19 mouse cellular contexts compared by ENCODE assay signal in the genomic region with DNA sequence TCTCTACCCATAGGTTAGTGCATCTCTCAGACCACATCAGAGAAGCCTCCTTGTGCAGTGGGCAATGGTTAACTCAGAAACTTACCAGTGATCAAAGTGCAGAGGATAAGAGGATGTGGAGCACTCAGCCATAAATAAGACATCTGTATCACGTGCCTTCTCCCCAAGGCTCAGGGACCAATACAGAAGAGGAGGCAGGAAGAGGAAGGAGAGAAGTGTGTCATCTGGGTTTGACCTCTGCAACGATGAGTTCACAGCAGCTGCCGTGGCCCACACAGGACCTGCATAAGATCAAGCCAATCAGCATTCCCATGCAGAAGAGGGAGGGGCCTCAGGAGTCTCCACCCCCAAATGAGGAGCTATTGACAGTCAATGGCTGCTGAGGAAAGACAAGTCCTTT.
DNase-seq lines count a peak whose midpoint lies in the region; ATAC-seq and TF ChIP-seq lines count a peak whose summit lies in the region.
"Had no signal": no experiment of that assay in that cellular context is flagged by ENCODE, and none has a peak within 500 bp of the region (broad histone marks: within the 10 kb centered on the region; RNA-seq: fewer than 3 reads in every experiment).

No protein-coding gene starts in this region.

- no peak overlapping the region for H3K9ac ChIP-seq in intestine, embryonic 15.5 days
- no peak overlapping the region for H3K9ac ChIP-seq in kidney, embryonic 15.5 days
- H3K9ac ChIP-seq in stomach, embryonic 16.5 days (ENCODE audit: low read length), result no peak overlapping the region
- no peak overlapping the region for H3K9ac ChIP-seq in forebrain, postnatal 0 days
- H3K9ac ChIP-seq: forebrain, embryonic 15.5 days; liver, embryonic 12.5 days; lung, embryonic 15.5 days had no signal

- peak; percentile 79 for ATAC-seq in intestine, embryonic 15.5 days
- peak; percentile 75 for ATAC-seq in kidney, embryonic 15.5 days (replicated peaks; ENCODE audit: low FRiP score)
- peak; percentile 33; the same call in 1 of the 2 replicates for ATAC-seq in stomach, embryonic 16.5 days (ENCODE audit: insufficient read depth, low FRiP score)
- ATAC-seq in forebrain, postnatal 0 days, result no peak
- ATAC-seq in megakaryocyte progenitor cell, adult 5-6 weeks (replicated peaks; ENCODE audit: poor library complexity), result no peak
- ATAC-seq: forebrain, embryonic 15.5 days; liver, embryonic 12.5 days; midbrain, embryonic 16.5 days had no signal

- peak; percentile 6 for DNase-seq in thymus, postnatal 0 days (ENCODE audit: low spot score)
- DNase-seq in thymus, adult 2 months, result no peak
- no peak for DNase-seq in forebrain, postnatal 0 days
- DNase-seq in layer of hippocampus, adult 18-20 months (ENCODE audit: low spot score in 2 of 2), result no peak
- DNase-seq: adrenal gland, postnatal 36 days; B cell, adult 2 months; cerebellum, postnatal 10 days; gastrocnemius, adult 2 months; heart, postnatal 4 days; left cerebral cortex, postnatal 4 days had no signal

- TF ChIP-seq POLR2A in thymus, adult 2 months (IDR thresholded peaks at IDR 0.05; ENCODE audit: control insufficient read depth, extremely low read depth, insufficient read depth, low read length, poor library complexity), result no peak

- WGBS in thymus, adult 2 months, result 9% methylated on average over 3 of the region's 3 CpGs
- 37% methylated on average over 3 of the region's 3 CpGs for WGBS in intestine, embryonic 15.5 days
- 34% methylated on average over 3 of the region's 3 CpGs for WGBS in kidney, embryonic 15.5 days
- whole genome bisulfite sequencing in stomach, embryonic 16.5 days, result 43% methylated on average over 3 of the region's 3 CpGs
- 80% methylated on average over 3 of the region's 3 CpGs for WGBS in forebrain, postnatal 0 days

- no peaks in the 10 kb centered on the region for H3K4me1 ChIP-seq in thymus, adult 2 months (replicated peaks; ENCODE audit: control insufficient read depth, insufficient read depth, low read length)
- no peaks in the 10 kb centered on the region for H3K4me1 ChIP-seq in intestine, embryonic 15.5 days (replicated peaks)
- peaks cover 12% of the 10 kb centered on the region for H3K4me1 ChIP-seq in kidney, embryonic 15.5 days
- no peaks in the 10 kb centered on the region for H3K4me1 ChIP-seq in stomach, embryonic 16.5 days (ENCODE audit: control insufficient read depth, insufficient read depth, low read length)
- no peaks in the 10 kb centered on the region for H3K4me1 ChIP-seq in forebrain, postnatal 0 days (ENCODE audit: insufficient read depth)
- H3K4me1 ChIP-seq: liver, embryonic 12.5 days; lung, embryonic 15.5 days; megakaryocyte, embryonic 14.5 days had no signal

- no peak overlapping the region for H3K4me2 ChIP-seq in intestine, embryonic 15.5 days (replicated peaks)
- no peak overlapping the region for H3K4me2 ChIP-seq in kidney, embryonic 15.5 days
- no peak overlapping the region for H3K4me2 ChIP-seq in stomach, embryonic 16.5 days (ENCODE audit: low read depth, low read length)
- H3K4me2 ChIP-seq in forebrain, postnatal 0 days (ENCODE audit: low read depth), result no peak overlapping the region
- H3K4me2 ChIP-seq: forebrain, embryonic 15.5 days; liver, embryonic 12.5 days; lung, embryonic 15.5 days had no signal

- H3K36me3 ChIP-seq in thymus, adult 2 months (ENCODE audit: control insufficient read depth, insufficient read depth, low read length), result no peaks in the 10 kb centered on the region
- H3K36me3 ChIP-seq in intestine, embryonic 15.5 days, result no peaks in the 10 kb centered on the region
- no peaks in the 10 kb centered on the region for H3K36me3 ChIP-seq in kidney, embryonic 15.5 days
- no peaks in the 10 kb centered on the region for H3K36me3 ChIP-seq in stomach, embryonic 16.5 days (ENCODE audit: control insufficient read depth, insufficient read depth, low read length)
- H3K36me3 ChIP-seq in forebrain, postnatal 0 days (ENCODE audit: insufficient read depth), result no peaks in the 10 kb centered on the region
- H3K36me3 ChIP-seq: forebrain, embryonic 15.5 days; liver, embryonic 12.5 days; lung, embryonic 15.5 days had no signal

- H3K27ac ChIP-seq in thymus, adult 2 months (ENCODE audit: control insufficient read depth, insufficient read depth, low read length), result no peak overlapping the region
- H3K27ac ChIP-seq in intestine, embryonic 15.5 days, result no peak overlapping the region
- no peak overlapping the region for H3K27ac ChIP-seq in kidney, embryonic 15.5 days
- H3K27ac ChIP-seq in stomach, embryonic 16.5 days (ENCODE audit: low read length), result no peak overlapping the region
- H3K27ac ChIP-seq in forebrain, postnatal 0 days (ENCODE audit: low read depth, low read length), result no peak overlapping the region
- H3K27ac ChIP-seq: forebrain, embryonic 15.5 days; gastrocnemius, adult 2 months; liver, embryonic 12.5 days; lung, embryonic 15.5 days had no signal

- no peaks in the 10 kb centered on the region for H3K27me3 ChIP-seq in thymus, adult 2 months (ENCODE audit: control insufficient read depth, insufficient read depth, low read length)
- no peaks in the 10 kb centered on the region for H3K27me3 ChIP-seq in intestine, embryonic 15.5 days (replicated peaks)
- H3K27me3 ChIP-seq in kidney, embryonic 15.5 days, result no peaks in the 10 kb centered on the region
- no peaks in the 10 kb centered on the region for H3K27me3 ChIP-seq in stomach, embryonic 16.5 days (ENCODE audit: control insufficient read depth, insufficient read depth, low read length)
- no peaks in the 10 kb centered on the region for H3K27me3 ChIP-seq in forebrain, postnatal 0 days (ENCODE audit: insufficient read depth, low read length)
- H3K27me3 ChIP-seq: forebrain, embryonic 15.5 days; liver, embryonic 12.5 days; lung, embryonic 15.5 days; megakaryocyte, embryonic 14.5 days had no signal

- no peak overlapping the region for H3K4me3 ChIP-seq in thymus, adult 2 months (ENCODE audit: control insufficient read depth, insufficient read depth, low read length)
- H3K4me3 ChIP-seq in intestine, embryonic 15.5 days (replicated peaks), result no peak overlapping the region
- no peak overlapping the region for H3K4me3 ChIP-seq in kidney, embryonic 15.5 days (replicated peaks)
- no peak overlapping the region for H3K4me3 ChIP-seq in stomach, embryonic 16.5 days (replicated peaks; ENCODE audit: low read length)
- H3K4me3 ChIP-seq in forebrain, postnatal 0 days (ENCODE audit: low read depth, low read length), result no peak overlapping the region
- H3K4me3 ChIP-seq: forebrain, embryonic 15.5 days; gastrocnemius, adult 2 months; liver, embryonic 12.5 days; lung, embryonic 15.5 days; megakaryocyte, embryonic 14.5 days had no signal

- no peaks in the 10 kb centered on the region for H3K9me3 ChIP-seq in intestine, embryonic 15.5 days
- no peaks in the 10 kb centered on the region for H3K9me3 ChIP-seq in kidney, embryonic 15.5 days (replicated peaks)
- H3K9me3 ChIP-seq in stomach, embryonic 16.5 days (replicated peaks; ENCODE audit: control insufficient read depth, low read length), result no peaks in the 10 kb centered on the region
- no peaks in the 10 kb centered on the region for H3K9me3 ChIP-seq in forebrain, postnatal 0 days (ENCODE audit: low read length)
- H3K9me3 ChIP-seq: forebrain, embryonic 15.5 days; liver, embryonic 12.5 days; lung, embryonic 15.5 days; megakaryocyte, embryonic 14.5 days had no signal

- no peak for TF ChIP-seq CTCF in thymus, adult 2 months (IDR thresholded peaks at IDR 0.05; ENCODE audit: borderline replicate concordance, control insufficient read depth, extremely low read depth, insufficient read depth, low read length, poor library complexity)
- TF ChIP-seq CTCF in forebrain, postnatal 0 days (IDR thresholded peaks at IDR 0.05; ENCODE audit: low read depth), result no peak

Comparison
In these comparisons a context has a peak if more than half of its experiments do, and no peak if none do; other contexts are left out.
1. ATAC-seq: peak in intestine, embryonic 15.5 days (single experiment), kidney, embryonic 15.5 days (single experiment) and stomach, embryonic 16.5 days (single experiment); none in forebrain, postnatal 0 days (single experiment) and megakaryocyte progenitor cell, adult 5-6 weeks (single experiment).